Mouse (Mus musculus) gastrocnemius, postnatal 14 days (tissue): Measurements from ENCODE around the gene Nol6. TPM values are rescaled to one million over a fixed set of nuclear protein-coding genes. Genes with fewer than 3 reads are reported as not detected.

Experiments
- DNase-seq: peaks from one replicate; pipeline ENCODE4 v3.0.0; 2021; ENCODE audit warnings: mixed read lengths
- intact Hi-C: fragments of 180-260 bp; cut with DNase I; formaldehyde crosslinking; loops from one replicate; pipeline ENCODE4 v1.15.1; 2025; ENCODE audit warnings: low total_unique reads
- total RNA-seq, 2 experiments: library from RNA; stranded (reverse); gene quantifications; 2 replicates each; pipeline ENCODE4 v1.2.3; 2021

The Nol6 gene
- total RNA-seq, 2 experiments from 2014 or later = 15.3 to 16.6 TPM

GRCm38 (mm10) chr4:41132471-41132870, 8.2 kb upstream of the Nol6 start:
- intact Hi-C loops = no loop called here
- DNase-seq = no peak

GRCm38 (mm10) chr4:41129836-41130235, 5.6 kb upstream of the Nol6 start:
- no peak for DNase-seq
- intact Hi-C loops = loop anchor here (5.0 to 10.0 kb wide), 2 partner anchors 37 to 145 kb away; partner anchors contain the start of gene Ubap2

GRCm38 (mm10) chr4:41129406-41129805, 5.2 kb upstream of the Nol6 start:
- intact Hi-C loops = loop anchor here (5.0 to 10.0 kb wide), 2 partner anchors 38 to 145 kb away; partner anchors contain the start of gene Ubap2
- peak; percentile 58 for DNase-seq

- peak; percentile 69 for DNase-seq
Measured at GRCm38 (mm10) chr4:41118706-41119292, 5.5 kb downstream of the Nol6 start.

GRCm38 (mm10) chr4:41116817-41117216, 7.4 kb downstream of the Nol6 start:
- intact Hi-C loops = no loop called here
- DNase-seq = no peak

More at GRCm38 (mm10) chr4:41118706-41119292, 5.5 kb downstream of the Nol6 start:
- intact Hi-C loops = no loop called here

GRCm38 (mm10) chr4:41115793-41116192, 8.5 kb downstream of the Nol6 start:
- DNase-seq = no peak
- intact Hi-C loops = no loop called here

GRCm38 (mm10) chr4:41115074-41115473, 9.2 kb downstream of the Nol6 start:
- DNase-seq = no peak
- intact Hi-C loops = no loop called here

GRCm38 (mm10) chr4:41114358-41115070, 9.7 kb downstream of the Nol6 start:
- DNase-seq = no peak
- intact Hi-C loops = no loop called here

GRCm38 (mm10) chr4:41108717-41109425, 15.4 kb downstream of the Nol6 start:
- intact Hi-C loops = no loop called here
- no peak for DNase-seq

GRCm38 (mm10) chr4:41107440-41107839, 16.8 kb downstream of the Nol6 start:
- no peak for DNase-seq
- intact Hi-C loops = no loop called here

GRCm38 (mm10) chr4:41102901-41103300, 21.4 kb downstream of the Nol6 start:
- intact Hi-C loops = no loop called here
- no peak for DNase-seq

GRCm38 (mm10) chr4:41100986-41101385, 23.3 kb downstream of the Nol6 start:
- intact Hi-C loops = no loop called here
- DNase-seq = no peak

GRCm38 (mm10) chr4:41098577-41098951, 25.7 kb downstream of the Nol6 start:
- intact Hi-C loops = no loop called here
- DNase-seq = no peak

- intact Hi-C loops = no loop called here
Measured at GRCm38 (mm10) chr4:41097871-41098576, 26.2 kb downstream of the Nol6 start, which contains the start of gene Aqp3. TSS of gene Aqp3 (minus strand) at chr4:41098183.

GRCm38 (mm10) chr4:41097381-41097780, 26.9 kb downstream of the Nol6 start:
- intact Hi-C loops = no loop called here
- DNase-seq = no peak

More at GRCm38 (mm10) chr4:41097871-41098576, 26.2 kb downstream of the Nol6 start, which contains the start of gene Aqp3:
- no peak for DNase-seq

GRCm38 (mm10) chr4:41096794-41097193, 27.5 kb downstream of the Nol6 start:
- DNase-seq = no peak
- intact Hi-C loops = no loop called here

GRCm38 (mm10) chr4:41096169-41096568, 28.1 kb downstream of the Nol6 start:
- intact Hi-C loops = no loop called here
- DNase-seq = no peak

- intact Hi-C loops = no loop called here
- no peak for DNase-seq
Measured at GRCm38 (mm10) chr4:41094361-41094760, 29.9 kb downstream of the Nol6 start.

- intact Hi-C loops = no loop called here
- no peak for DNase-seq
Measured at GRCm38 (mm10) chr4:41092958-41093357, 31.3 kb downstream of the Nol6 start.

- intact Hi-C loops = no loop called here
- no peak for DNase-seq
Measured at GRCm38 (mm10) chr4:41091391-41091790, 32.9 kb downstream of the Nol6 start.
